Mouse (Mus musculus): ENCODE data around the gene Ltbp1.

Gene Ltbp1

DNA sequence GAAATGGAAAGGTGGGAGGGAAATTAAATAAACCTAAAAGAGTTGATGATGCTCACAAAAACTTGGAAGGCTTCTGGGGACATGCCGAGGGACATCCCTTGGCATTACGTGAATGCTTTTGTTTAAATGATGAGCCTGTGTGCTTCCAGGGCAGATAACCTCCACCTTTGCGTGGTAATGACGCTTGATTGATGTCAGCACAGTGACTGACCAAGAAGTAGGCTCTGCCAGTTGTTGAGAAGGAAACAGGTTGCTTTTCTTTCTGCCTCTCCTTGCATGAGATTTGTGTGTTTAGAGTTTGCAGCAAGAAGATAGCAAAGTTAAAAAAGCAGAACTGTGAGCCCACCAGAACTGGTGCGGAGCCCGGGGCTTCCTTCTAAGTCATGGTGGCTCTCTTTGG lies 431.5 kb downstream of the Ltbp1 start:
- DNase-seq (ENCODE audit: low spot score in 2 of 2) = no peak

GRCm38 (mm10) chr17:75437239-75437750 lies 431.9 kb downstream of the Ltbp1 start:
- no peak for DNase-seq (ENCODE audit: low spot score in 2 of 2)

- DNase-seq (ENCODE audit: low spot score in 2 of 2) = no peak
Measured at GRCm38 (mm10) chr17:75438162-75438561, 432.8 kb downstream of the Ltbp1 start.

DNA sequence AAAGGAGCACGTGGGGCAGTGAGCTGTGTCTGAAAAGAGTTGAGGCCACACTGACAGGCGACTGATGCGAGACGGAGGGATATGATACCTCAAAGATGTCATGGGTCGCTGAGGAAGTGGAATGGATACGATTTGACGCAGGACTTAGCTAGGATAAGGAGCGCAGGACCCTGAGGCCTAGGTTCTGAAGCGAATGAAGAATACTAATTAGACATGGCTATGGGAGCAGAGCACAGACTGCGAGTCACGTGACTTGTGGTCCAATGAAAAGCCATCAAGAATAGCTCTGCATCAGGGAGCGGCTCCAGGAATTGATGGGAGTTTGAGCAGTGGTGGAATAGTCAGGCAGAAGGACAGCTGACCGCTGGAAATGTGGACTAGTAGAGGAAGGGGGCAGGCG lies 433.7 kb downstream of the Ltbp1 start:
- no peak for DNase-seq (ENCODE audit: low spot score in 2 of 2)

DNA sequence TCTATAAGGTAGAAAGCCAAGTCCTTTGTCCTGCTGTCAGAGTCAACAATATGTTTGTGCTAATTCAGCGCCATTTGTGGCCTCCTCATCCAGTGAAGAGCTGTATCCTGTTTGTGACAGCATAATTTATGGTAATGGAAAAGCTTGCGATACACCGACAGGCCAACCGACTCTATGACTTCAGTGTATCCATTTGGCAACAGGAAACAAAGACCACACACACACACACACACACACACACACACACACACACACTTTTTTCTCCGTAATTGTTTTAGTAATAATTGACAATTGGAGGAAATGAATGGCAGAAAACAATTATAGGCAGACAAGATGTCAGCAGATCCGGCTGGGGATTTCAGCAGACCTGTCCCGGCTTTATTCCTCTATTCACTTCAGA lies 435.3 kb downstream of the Ltbp1 start:
- DNase-seq (ENCODE audit: low spot score in 2 of 2) = no peak

DNA sequence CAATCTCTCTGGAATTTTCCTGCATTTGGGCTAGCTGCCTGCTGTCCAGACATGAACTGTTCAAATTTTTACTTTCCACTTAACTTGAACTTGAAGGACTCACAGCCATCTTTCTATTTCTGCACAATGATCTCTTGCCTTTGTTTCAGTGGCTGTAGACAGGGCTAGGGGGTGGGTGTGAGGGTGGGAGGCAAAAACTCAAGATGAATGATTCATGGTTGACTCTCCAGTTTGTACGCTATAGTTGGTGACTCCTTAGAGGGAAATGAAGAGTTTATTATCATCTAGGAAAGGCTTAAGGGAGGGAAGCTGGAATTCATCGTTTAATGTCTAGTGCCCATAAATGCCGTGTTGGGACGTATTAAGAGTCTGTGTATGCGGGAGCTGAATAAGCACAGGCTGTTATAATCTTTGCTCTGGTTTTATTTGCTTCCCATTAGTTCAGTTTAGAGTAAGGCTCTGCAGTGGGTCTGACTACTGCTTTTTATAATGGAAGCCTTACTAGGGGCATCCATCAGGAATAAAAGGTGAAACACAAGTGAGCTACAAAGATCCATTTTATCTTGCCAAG lies 436.0 kb downstream of the Ltbp1 start:
- no peak for DNase-seq (ENCODE audit: low spot score in 2 of 2)

All from spleen, postnatal 4 days (tissue).